Mouse (Mus musculus) embryonic fibroblast, embryonic 13.5 days (primary cell): ENCODE data around the gene Gm21905.

Experiments used
- CTCF ChIP-seq: IDR thresholded peaks from 2 replicates; pipeline ENCODE4 v1.5.1; 2011; ENCODE audit warnings: mild to moderate bottlenecking, control low read depth, low read length, moderate library complexity, borderline replicate concordance; ENCODE audit not compliant: insufficient read depth
- POLR2A ChIP-seq: IDR thresholded peaks from 2 replicates; pipeline ENCODE4 v1.6.1; 2011; ENCODE audit warnings: low read depth, mild to moderate bottlenecking, control low read depth, low read length, moderate library complexity

DNA sequence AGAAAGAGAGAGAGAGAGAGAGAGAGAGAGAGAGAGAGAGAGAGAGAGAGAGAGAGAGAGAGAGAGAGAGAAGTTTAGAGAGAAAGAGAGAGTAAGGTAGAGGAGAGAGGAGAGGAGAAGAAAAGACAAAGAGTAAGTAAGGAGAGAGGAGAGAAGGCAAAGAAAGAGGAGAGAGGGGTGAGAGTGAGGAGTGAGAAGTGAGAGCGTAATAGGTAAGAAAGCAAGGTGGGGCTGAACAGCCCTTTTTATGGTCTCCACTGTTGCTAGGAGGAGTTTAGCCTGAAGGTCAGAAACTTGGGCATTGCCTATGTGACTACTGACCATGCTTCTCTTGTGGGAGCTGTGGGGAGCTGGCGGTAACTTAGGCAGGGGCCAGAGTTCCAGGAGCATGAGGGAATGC lies 4.9 kb downstream of the Gm21905 start, which contains the start of gene Gm5108:
- TF ChIP-seq CTCF, result no peak
- TF ChIP-seq POLR2A, result no peak
